Mouse (Mus musculus) bone marrow macrophage, adult 2 months (primary cell): ENCODE data around the gene Inpp5b.

Experiments
- CTCF ChIP-seq: IDR thresholded peaks from 2 replicates; pipeline ENCODE4 v1.5.1; 2012; ENCODE audit warnings: low read depth, mild to moderate bottlenecking, low read length, moderate library complexity
- POLR2A ChIP-seq: IDR thresholded peaks from 2 replicates; pipeline ENCODE4 v1.6.1; 2012; ENCODE audit warnings: mild to moderate bottlenecking, low read depth, low read length, borderline replicate concordance

DNA sequence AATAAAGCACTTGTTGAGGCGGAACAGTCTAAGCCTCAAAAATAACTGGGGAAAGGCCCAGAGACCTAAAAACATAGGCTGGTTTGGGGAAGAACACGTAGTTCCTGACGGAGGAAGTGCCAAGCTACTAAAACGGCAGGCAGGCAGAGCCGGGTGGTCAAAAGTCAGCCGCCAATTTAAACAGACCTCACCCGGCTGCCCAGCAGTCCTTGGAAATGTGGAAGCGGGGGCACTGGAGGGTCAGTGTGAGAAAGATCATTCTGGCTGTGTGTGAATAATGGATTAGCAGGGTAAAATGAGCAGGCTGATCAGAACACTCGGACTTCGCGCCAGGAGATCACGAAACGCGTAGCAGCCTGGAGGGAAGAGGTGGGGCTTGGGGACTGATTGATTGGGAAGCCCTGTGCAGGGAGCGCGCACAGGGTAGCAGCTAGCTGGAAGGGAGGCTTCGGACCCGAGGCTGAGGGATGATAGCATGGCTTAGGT is 31.6 kb upstream of the Inpp5b start:
- TF ChIP-seq CTCF, result no peak
- TF ChIP-seq POLR2A, result no peak
